Mouse (Mus musculus) kidney, embryonic 14.5 days (tissue): Measurements from ENCODE around the gene Col4a3bp. TPM values are rescaled to one million over a fixed set of nuclear protein-coding genes. Genes with fewer than 3 reads are reported as not detected.

Experiments used
- ATAC-seq: fragments of 200-750 bp; cut with Nextera tagmentation; 2 replicates; pipeline ENCODE4 v1.8.0; 2017; ENCODE audit warnings: moderate number of reproducible peaks, mild to moderate bottlenecking, moderate TSS enrichment, moderate library complexity; ENCODE audit not compliant: low FRiP score, low TSS enrichment
- H3K27ac ChIP-seq: fragments of 300-500 bp; sonication (generic); 2 replicates; pipeline ENCODE4 v1.5.1; 2014; ENCODE audit warnings: low read depth, mild to moderate bottlenecking, low read length, moderate library complexity, mixed read lengths
- H3K27me3 ChIP-seq: fragments of 300-500 bp; sonication (generic); 2 replicates; pipeline ENCODE4 v1.6.1; 2014; ENCODE audit warnings: mild to moderate bottlenecking, low read length; ENCODE audit not compliant: control insufficient read depth, insufficient read depth
- H3K36me3 ChIP-seq: fragments of 300-500 bp; sonication (generic); 2 replicates; pipeline ENCODE4 v1.6.1; 2014; ENCODE audit warnings: low read length, mixed read lengths; ENCODE audit not compliant: control insufficient read depth, insufficient read depth
- H3K4me1 ChIP-seq: fragments of 300-500 bp; sonication (generic); 2 replicates; pipeline ENCODE4 v1.6.1; 2014; ENCODE audit warnings: low read length, mixed read lengths; ENCODE audit not compliant: control insufficient read depth, insufficient read depth
- H3K4me2 ChIP-seq: fragments of 300-500 bp; sonication (generic); replicated peaks from 2 replicates; pipeline ENCODE4 v1.6.1; 2014; ENCODE audit warnings: low read depth, mild to moderate bottlenecking, low read length
- H3K4me3 ChIP-seq: fragments of 300-500 bp; sonication (generic); 2 replicates; pipeline ENCODE4 v1.5.1; 2014; ENCODE audit warnings: mild to moderate bottlenecking, low read length
- H3K9ac ChIP-seq: fragments of 300-500 bp; sonication (generic); 2 replicates; pipeline ENCODE4 v1.6.1; 2014; ENCODE audit warnings: low read depth, mild to moderate bottlenecking, low read length, moderate library complexity
- H3K9me3 ChIP-seq: fragments of 300-500 bp; sonication (generic); 2 replicates; pipeline ENCODE4 v1.6.1; 2016; ENCODE audit warnings: low read length; ENCODE audit not compliant: control insufficient read depth
- WGBS: fragments of 180-500 bp; shearing (Covaris S2); extraction: QIAGEN DNeasy Blood & Tissue Kit; methylation state at CpG from one replicate; pipeline ENCODE4 v1.1.7; 2014; 5-methylcytosine and 5-hydroxymethylcytosine counted together
- polyA plus RNA-seq: library from polyadenylated mRNA; unstranded; fragments of >200 nt; fragmentation: Nextera tagmentation; extraction: Ambion mirVana; gene quantifications from 2 replicates; pipeline ENCODE4 v1.2.1, GENCODE M21; 2014

The Col4a3bp gene
- polyA plus RNA-seq, 1 experiment from 2014 or later = 13.4 TPM

DNA sequence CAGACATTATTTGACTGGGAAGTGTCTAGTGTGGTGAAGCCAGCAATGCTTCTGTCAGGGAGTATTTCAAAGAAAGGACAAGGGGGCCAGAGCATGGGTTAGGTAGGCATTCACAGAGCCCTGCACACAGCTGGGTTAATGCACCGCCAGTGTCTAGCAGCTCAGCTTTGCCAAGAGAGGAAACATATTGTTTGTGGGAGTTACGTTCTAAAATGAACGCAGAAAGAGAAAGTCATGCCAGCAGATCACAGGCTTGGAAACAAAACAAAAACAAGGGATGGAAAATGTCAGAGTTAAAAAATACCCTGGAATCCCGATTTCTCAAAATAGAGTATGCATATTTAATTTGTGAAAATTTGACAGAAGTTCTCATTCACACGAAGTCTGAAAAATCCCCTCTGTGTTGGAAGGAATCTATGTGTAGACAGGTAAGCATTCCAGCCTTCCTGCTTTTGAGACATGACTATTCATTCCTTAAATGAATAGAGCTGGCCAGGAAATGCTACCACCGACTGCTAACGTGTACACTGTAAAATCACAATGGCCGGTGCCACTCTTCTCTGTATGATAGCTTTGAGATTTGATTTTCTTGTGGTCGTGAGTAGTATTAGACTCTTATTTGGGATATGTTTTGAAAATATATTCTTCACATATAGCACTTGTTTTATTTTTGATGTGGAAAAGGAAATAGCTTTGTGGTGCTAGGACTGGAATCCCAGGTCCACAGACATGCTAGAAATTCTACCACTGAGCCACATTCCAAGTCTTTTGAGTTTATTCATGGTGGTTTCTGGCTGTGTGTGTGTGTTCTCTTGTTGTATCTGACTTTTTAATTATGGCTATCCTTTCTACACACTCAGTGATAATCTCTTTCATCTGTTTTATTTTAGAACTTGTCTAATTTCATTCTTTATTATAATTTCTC lies 138.0 kb downstream of the Col4a3bp start:
- WGBS = 78% methylated on average over 9 of the region's 9 CpGs
- Histone ChIP-seq H3K4me1 (no peaks in the 10 kb centered on the region), H3K36me3 (no peaks in the 10 kb centered on the region), H3K9me3 (no peaks in the 10 kb centered on the region), H3K9ac (no peak overlapping the region), H3K4me3 (no peak overlapping the region), H3K27ac (no peak overlapping the region), H3K4me2 (no peak overlapping the region), H3K27me3 (no peaks in the 10 kb centered on the region)
- ATAC-seq = no peak

DNA sequence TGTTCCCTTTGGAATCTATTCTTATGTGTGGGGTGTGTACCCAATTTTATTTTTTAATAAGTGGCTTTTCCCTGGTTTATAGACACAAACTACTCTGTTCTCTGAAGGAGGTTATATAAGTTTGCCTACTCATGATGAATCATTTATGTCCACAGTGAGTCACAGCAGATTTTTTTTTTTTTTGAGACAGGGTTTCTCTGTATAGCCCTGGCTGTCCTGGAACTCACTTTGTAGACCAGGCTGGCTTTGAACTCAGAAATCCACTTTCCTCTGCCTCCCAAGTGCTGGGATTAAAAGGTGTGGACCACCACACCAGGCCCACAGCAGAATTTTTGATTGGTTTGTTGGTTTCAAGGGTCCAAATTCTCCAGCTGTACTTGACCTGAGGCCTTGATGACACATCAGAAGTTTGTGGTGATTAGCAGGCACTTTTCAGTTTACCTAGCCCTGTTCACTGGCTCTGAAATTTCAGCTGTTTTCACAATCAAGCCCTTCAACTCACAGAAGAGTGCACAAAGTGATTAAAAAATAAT lies 138.7 kb downstream of the Col4a3bp start:
- Histone ChIP-seq H3K27ac (no peak overlapping the region), H3K4me2 (no peak overlapping the region), H3K9me3 (no peaks in the 10 kb centered on the region), H3K4me3 (no peak overlapping the region), H3K4me1 (no peaks in the 10 kb centered on the region), H3K36me3 (no peaks in the 10 kb centered on the region), H3K27me3 (no peaks in the 10 kb centered on the region), H3K9ac (no peak overlapping the region)
- no peak for ATAC-seq

- Histone ChIP-seq H3K9ac (no peak overlapping the region), H3K36me3 (no peaks in the 10 kb centered on the region), H3K27ac (no peak overlapping the region), H3K27me3 (no peaks in the 10 kb centered on the region), H3K9me3 (no peaks in the 10 kb centered on the region), H3K4me3 (no peak overlapping the region), H3K4me2 (no peak overlapping the region), H3K4me1 (no peaks in the 10 kb centered on the region)
- 80% methylated on average over 5 of the region's 5 CpGs for WGBS
- no peak for ATAC-seq
Measured at GRCm38 (mm10) chr13:96684779-96685178, 142.4 kb downstream of the Col4a3bp start.

DNA sequence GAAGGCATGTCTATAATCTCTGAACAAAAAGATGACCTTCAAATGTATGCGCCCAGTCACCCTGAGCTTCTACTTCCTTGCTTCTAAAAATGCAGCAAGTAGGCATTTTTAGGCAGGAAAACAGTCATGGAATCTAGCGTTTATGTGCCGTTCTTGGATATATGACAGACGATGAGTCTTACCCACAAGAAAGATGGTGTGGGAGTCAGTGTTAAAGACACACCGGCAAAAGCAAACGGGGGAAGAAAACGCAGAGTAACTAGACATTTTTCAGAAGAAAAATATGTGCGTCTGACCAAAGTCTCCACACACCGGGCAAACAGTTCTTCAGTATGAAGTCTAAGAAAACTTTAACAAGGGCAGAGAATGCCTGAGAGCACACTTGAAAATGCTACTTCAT lies 144.8 kb downstream of the Col4a3bp start:
- Histone ChIP-seq H3K4me1 (no peaks in the 10 kb centered on the region), H3K27ac (no peak overlapping the region), H3K9ac (no peak overlapping the region), H3K9me3 (no peaks in the 10 kb centered on the region), H3K27me3 (no peaks in the 10 kb centered on the region), H3K4me2 (no peak overlapping the region), H3K4me3 (no peak overlapping the region), H3K36me3 (no peaks in the 10 kb centered on the region)
- 76% methylated on average over 9 of the region's 9 CpGs for WGBS
- ATAC-seq = no peak

Other genes starting within 250 kb of the Col4a3bp start
- gene Poc5, start 154.3 kb upstream of the Col4a3bp start, polyA plus RNA-seq = 17.4 and 18.4 TPM in 2 replicates
- 0.28 TPM in 1 of 2 replicates, not detected in the other for gene Ankdd1b, start 71.4 kb upstream of the Col4a3bp start, polyA plus RNA-seq
- gene Gm17622, start 51.9 kb upstream of the Col4a3bp start, polyA plus RNA-seq = not detected in 2 replicates
- gene Polk, start within 50 bp of the Col4a3bp start, polyA plus RNA-seq = 5.4 and 10.8 TPM in 2 replicates
- 44.8 and 89.8 TPM in 2 replicates for gene Hmgcr, start 128.3 kb downstream of the Col4a3bp start, polyA plus RNA-seq
- not detected in 2 replicates for gene Ankrd31, start 205.7 kb downstream of the Col4a3bp start, polyA plus RNA-seq